Mouse (Mus musculus) heart, embryonic 13.5 days (tissue): Measurements from ENCODE around the gene Epx. TPM values are rescaled to one million over a fixed set of nuclear protein-coding genes. Genes with fewer than 3 reads are reported as not detected.

ENCODE experiments used
- ATAC-seq: fragments of 200-750 bp; cut with Nextera tagmentation; 2 replicates; pipeline ENCODE4 v1.8.0; 2017; ENCODE audit warnings: moderate TSS enrichment; ENCODE audit not compliant: insufficient number of reproducible peaks, low FRiP score, low TSS enrichment; ENCODE audit errors: extremely low read depth
- H3K27ac ChIP-seq: fragments of 300-500 bp; sonication (generic); replicated peaks from 2 replicates; pipeline ENCODE4 v1.5.1; 2015; ENCODE audit warnings: moderate library complexity, mild to moderate bottlenecking, inconsistent platforms
- H3K27me3 ChIP-seq: fragments of 300-500 bp; sonication (generic); replicated peaks from 2 replicates; pipeline ENCODE4 v1.6.1; 2015; ENCODE audit warnings: mild to moderate bottlenecking, inconsistent platforms
- H3K36me3 ChIP-seq: fragments of 300-500 bp; sonication (generic); 2 replicates; pipeline ENCODE4 v1.6.1; 2015; ENCODE audit warnings: mild to moderate bottlenecking, inconsistent platforms
- H3K4me1 ChIP-seq: fragments of 300-500 bp; sonication (generic); 2 replicates; pipeline ENCODE4 v1.6.1; 2015; ENCODE audit warnings: inconsistent platforms
- H3K4me2 ChIP-seq: fragments of 300-500 bp; sonication (generic); 2 replicates; pipeline ENCODE4 v1.6.1; 2015; ENCODE audit warnings: inconsistent platforms, mild to moderate bottlenecking, moderate library complexity
- H3K4me3 ChIP-seq: fragments of 300-500 bp; sonication (generic); 2 replicates; pipeline ENCODE4 v1.5.1; 2015; ENCODE audit warnings: moderate library complexity, mild to moderate bottlenecking, inconsistent platforms
- H3K9ac ChIP-seq: fragments of 300-500 bp; sonication (generic); 2 replicates; pipeline ENCODE4 v1.6.1; 2015; ENCODE audit warnings: inconsistent platforms, mild to moderate bottlenecking, moderate library complexity
- H3K9me3 ChIP-seq: fragments of 300-500 bp; sonication (generic); 2 replicates; pipeline ENCODE4 v1.6.1; 2016; ENCODE audit warnings: inconsistent platforms
- WGBS: fragments of 180-500 bp; shearing (Covaris S2); methylation state at CpG from one replicate; pipeline ENCODE4 v1.1.7; 2015; ENCODE audit warnings: mixed read lengths; 5-methylcytosine and 5-hydroxymethylcytosine counted together
- polyA plus RNA-seq: library from polyadenylated mRNA; unstranded; fragments of >200 nt; fragmentation: Nextera tagmentation; extraction: Ambion mirVana; gene quantifications from 2 replicates; pipeline ENCODE4 v1.2.1, GENCODE M21; 2015

The Epx gene
- polyA plus RNA-seq, 1 experiment from 2014 or later = 0.15 TPM

GRCm38 (mm10) chr11:87840676-87841075, 34.7 kb downstream of the Epx start:
- no peak overlapping the region for H3K4me3 ChIP-seq
- WGBS = 39% methylated on average over 8 of the region's 8 CpGs
- no peaks in the 10 kb centered on the region for H3K36me3 ChIP-seq
- ATAC-seq = peak; percentile 37; the same call in 1 of the 2 replicates
- peaks cover 20% of the 10 kb centered on the region for H3K4me1 ChIP-seq
- H3K9ac ChIP-seq = no peak overlapping the region
- H3K27ac ChIP-seq = no peak overlapping the region
- H3K4me2 ChIP-seq = peak overlapping the region; percentile 43
- no peaks in the 10 kb centered on the region for H3K9me3 ChIP-seq
- H3K27me3 ChIP-seq = peaks cover 8% of the 10 kb centered on the region; the same call in 1 of the 2 replicates

DNA sequence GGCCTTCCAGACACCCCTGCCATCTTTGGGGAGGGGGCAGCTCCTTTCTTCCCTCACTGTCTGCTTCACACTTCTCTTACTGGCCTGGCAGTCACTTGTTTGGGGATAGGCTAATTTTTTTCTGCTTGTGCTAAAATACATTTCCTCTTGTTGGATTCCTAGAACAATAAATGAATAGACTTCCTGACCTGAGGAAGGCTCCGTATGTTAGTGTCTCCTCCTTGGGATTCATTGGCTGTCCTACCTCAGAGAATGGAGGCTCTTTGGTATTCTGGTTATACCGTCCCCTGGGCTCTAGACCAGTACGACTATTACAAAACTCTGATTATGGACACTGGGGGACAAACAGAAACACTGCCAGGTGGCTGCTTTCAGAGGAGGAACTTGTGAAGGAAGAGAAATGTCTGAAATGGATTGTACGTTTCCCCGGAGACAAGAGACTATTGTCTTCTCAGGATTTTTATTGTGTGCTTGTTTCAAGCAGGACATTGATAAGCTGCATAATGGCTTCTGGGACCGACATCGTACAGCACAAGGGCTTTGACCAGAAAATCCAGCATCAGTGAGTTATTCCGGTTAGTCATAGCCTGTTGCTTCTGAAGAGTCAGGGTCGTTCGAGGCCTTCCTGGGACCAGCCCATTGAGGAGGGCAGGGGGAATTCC, 47.0 kb downstream of the Epx start, which contains the start of gene Lpo:
Gene Lpo, minus strand, starts transcription at position 51 of the 662 bp plus-strand sequence.
- H3K27me3 ChIP-seq = peaks cover 60% of the 10 kb centered on the region
- WGBS = 66% methylated on average over 10 of the region's 10 CpGs
- H3K4me3 ChIP-seq = no peak within 1 kb of the TSS
- ATAC-seq = no peak
- H3K9ac ChIP-seq = no peak within 1 kb of the TSS
- H3K4me1 ChIP-seq = no peaks in the 10 kb centered on the region
- no peak within 1 kb of the TSS for H3K27ac ChIP-seq
- no peaks in the 10 kb centered on the region for H3K36me3 ChIP-seq
- no peak within 1 kb of the TSS for H3K4me2 ChIP-seq
- H3K9me3 ChIP-seq = no peaks in the 10 kb centered on the region

DNA sequence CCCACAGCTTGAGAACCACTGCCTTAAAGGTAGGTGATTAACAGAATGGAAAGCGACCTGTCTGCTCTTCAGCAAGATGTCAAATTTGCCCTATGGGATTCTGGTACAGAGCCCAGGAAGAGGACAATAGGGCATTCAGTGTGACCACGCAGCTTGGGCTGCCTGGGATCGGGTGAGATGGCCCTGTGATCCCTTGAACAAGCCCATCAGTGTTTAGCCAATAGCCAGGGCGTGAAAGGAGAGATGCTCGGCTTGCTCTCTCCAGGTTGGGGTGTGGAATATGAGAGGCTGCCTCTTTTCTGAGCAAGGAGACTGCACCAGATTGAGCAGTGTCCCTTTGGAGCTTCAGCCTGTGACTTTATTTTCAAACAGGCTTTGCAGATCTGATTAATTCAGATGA, 53.8 kb downstream of the Epx start:
- peaks cover 73% of the 10 kb centered on the region for H3K27me3 ChIP-seq
- no peak overlapping the region for H3K4me3 ChIP-seq
- H3K4me2 ChIP-seq = no peak overlapping the region
- no peak for ATAC-seq
- no peaks in the 10 kb centered on the region for H3K9me3 ChIP-seq
- H3K9ac ChIP-seq = no peak overlapping the region
- H3K36me3 ChIP-seq = no peaks in the 10 kb centered on the region
- peaks cover 3% of the 10 kb centered on the region; the same call in 1 of the 2 replicates for H3K4me1 ChIP-seq
- H3K27ac ChIP-seq = no peak overlapping the region
- WGBS = 56% methylated on average over 5 of the region's 5 CpGs

DNA sequence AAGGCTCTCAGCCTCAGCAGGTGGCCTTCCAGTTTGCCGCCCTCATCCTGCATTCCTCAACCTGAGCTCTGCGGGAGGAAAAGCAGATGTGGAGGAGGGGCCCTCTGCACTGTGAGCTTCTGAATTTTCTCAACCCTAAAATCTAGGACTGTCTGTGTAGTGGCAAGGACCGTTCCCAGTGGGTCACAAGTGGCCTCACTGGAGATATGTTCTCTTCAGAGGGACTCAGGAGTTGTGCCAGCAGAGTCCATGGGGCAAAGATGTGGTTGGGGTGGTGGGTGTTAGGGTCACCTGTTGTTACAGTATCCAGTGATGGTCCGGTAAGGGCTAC, 57.9 kb downstream of the Epx start:
- Histone ChIP-seq H3K4me2 (peak overlapping the region; percentile 71), H3K4me1 (peaks cover 3% of the 10 kb centered on the region; the same call in 1 of the 2 replicates), H3K4me3 (peak overlapping the region; percentile 52), H3K9me3 (no peaks in the 10 kb centered on the region), H3K27me3 (peaks cover 58% of the 10 kb centered on the region), H3K27ac (no peak overlapping the region), H3K9ac (peak overlapping the region; percentile 74), H3K36me3 (no peaks in the 10 kb centered on the region)
- 26% methylated on average over 4 of the region's 4 CpGs for WGBS
- no peak for ATAC-seq

GRCm38 (mm10) chr11:87816707-87817442, 58.5 kb downstream of the Epx start:
- 3% methylated on average over 30 of the region's 31 CpGs for WGBS
- Histone ChIP-seq H3K4me2 (peak overlapping the region; percentile 71), H3K4me3 (peak overlapping the region; percentile 52), H3K9me3 (no peaks in the 10 kb centered on the region), H3K27ac (no peak overlapping the region), H3K36me3 (no peaks in the 10 kb centered on the region), H3K27me3 (peaks cover 53% of the 10 kb centered on the region), H3K4me1 (peaks cover 3% of the 10 kb centered on the region; the same call in 1 of the 2 replicates), H3K9ac (peak overlapping the region; percentile 74)
- no peak for ATAC-seq

DNA sequence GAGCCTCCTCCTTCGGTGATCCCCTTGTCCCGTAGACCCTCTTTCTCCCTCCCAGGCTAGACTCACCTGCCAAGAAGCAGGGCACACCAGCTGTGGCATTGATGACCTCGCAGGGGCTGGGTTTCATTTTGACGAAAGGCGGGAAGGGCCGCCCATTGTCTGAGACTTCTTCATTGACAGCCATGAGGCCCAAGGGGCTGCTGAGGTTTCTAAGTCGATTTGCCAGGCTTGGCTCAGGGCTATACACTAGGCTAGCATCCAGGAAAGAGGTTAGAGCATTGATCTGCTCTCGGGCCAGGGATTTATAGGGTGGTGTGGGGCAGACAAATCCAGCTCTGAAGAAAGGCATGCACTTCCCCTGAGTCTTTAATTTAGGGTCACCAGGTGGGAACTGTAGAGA, 60.5 kb downstream of the Epx start:
- Histone ChIP-seq H3K4me1 (peaks cover 3% of the 10 kb centered on the region; the same call in 1 of the 2 replicates), H3K9me3 (no peaks in the 10 kb centered on the region), H3K4me3 (no peak overlapping the region), H3K27ac (no peak overlapping the region), H3K4me2 (no peak overlapping the region), H3K9ac (no peak overlapping the region), H3K36me3 (no peaks in the 10 kb centered on the region), H3K27me3 (peaks cover 50% of the 10 kb centered on the region)
- 69% methylated on average over 8 of the region's 8 CpGs for WGBS
- no peak for ATAC-seq

Other genes with a start within 250 kb of the Epx start
- gene Rnf43, start 212.8 kb downstream of the Epx start, polyA plus RNA-seq = 1.3 and 1.6 TPM in 2 replicates
- 104 and 115 TPM in 2 replicates for gene Supt4a, start 138.0 kb downstream of the Epx start, polyA plus RNA-seq
- gene Tspoap1, start 115.0 kb downstream of the Epx start, polyA plus RNA-seq = 0.47 and 0.51 TPM in 2 replicates
- 2.1 and 8.2 TPM in 2 replicates for gene Mpo, start 82.0 kb downstream of the Epx start, polyA plus RNA-seq
- gene Lpo, start 47.2 kb downstream of the Epx start, polyA plus RNA-seq = 0.08 TPM in 1 of 2 replicates, not detected in the other
- 7.0 and 8.3 TPM in 2 replicates for gene Mks1, start 22.3 kb downstream of the Epx start, polyA plus RNA-seq
- not detected in 2 replicates for gene Olfr462, start 16.7 kb upstream of the Epx start, polyA plus RNA-seq
- not detected in 2 replicates for gene Olfr463, start 21.9 kb upstream of the Epx start, polyA plus RNA-seq
- not detected in 2 replicates for gene Olfr464, start 45.4 kb upstream of the Epx start, polyA plus RNA-seq
- gene Dynll2, start 112.0 kb upstream of the Epx start, polyA plus RNA-seq = 19.1 and 19.7 TPM in 2 replicates
- gene Srsf1, start 171.8 kb upstream of the Epx start, polyA plus RNA-seq = 170 and 175 TPM in 2 replicates
- gene Vezf1, start 192.7 kb upstream of the Epx start, polyA plus RNA-seq = 21.9 and 22.1 TPM in 2 replicates
- 16.8 and 18.1 TPM in 2 replicates for gene Cuedc1, start 222.5 kb upstream of the Epx start, polyA plus RNA-seq